Mouse (Mus musculus) ES-Bruce4 (cell line): ENCODE data around the gene Gm47985.

Source experiments
- CTCF ChIP-seq: IDR thresholded peaks from one replicate; pipeline ENCODE4 v1.8.1; 2011; ENCODE audit warnings: low read depth, low read length
- POLR2A ChIP-seq: IDR thresholded peaks from one replicate; pipeline ENCODE4 v1.8.1; 2011; ENCODE audit warnings: low read length; ENCODE audit not compliant: insufficient read depth

- no peak for TF ChIP-seq CTCF
- TF ChIP-seq POLR2A = no peak
These were observed 4.4 kb upstream of the Gm47985 start for GRCm38 (mm10) chr1:151177937-151178271.
